Mouse (Mus musculus) E14TG2a.4 (cell line): ENCODE results near the gene Olfr1280.

Experiments used
- CTCF ChIP-seq: conservative IDR thresholded peaks from 2 replicates; pipeline ENCODE4 v1.5.1; 2014; ENCODE audit warnings: low read length
- NANOG ChIP-seq: IDR thresholded peaks from 2 replicates; pipeline ENCODE4 v1.6.1; 2014; ENCODE audit warnings: borderline replicate concordance, low read length, mixed read lengths
- POU5F1 ChIP-seq: IDR thresholded peaks from 2 replicates; pipeline ENCODE4 v1.6.1; 2014; ENCODE audit warnings: low read length, borderline replicate concordance

GRCm38 (mm10) chr2:111366490-111366889 lies 52.7 kb downstream of the Olfr1280 start, which contains the start of gene Olfr1283:
- TF ChIP-seq CTCF (no peak), POU5F1 (no peak), NANOG (no peak)
